Mouse (Mus musculus) kidney, postnatal 25 days (tissue): Measurements from ENCODE around the gene Serpina3c.
A peak's percentile ranks its signal among the peaks of the same experiment; 100 is the strongest.

Source experiments
- DNase-seq, 2 experiments: peaks; one replicate each; pipeline ENCODE4 v3.0.0; 2021; ENCODE audit warnings: mixed read lengths in 2 of 2

Serpina3c gene

DNA sequence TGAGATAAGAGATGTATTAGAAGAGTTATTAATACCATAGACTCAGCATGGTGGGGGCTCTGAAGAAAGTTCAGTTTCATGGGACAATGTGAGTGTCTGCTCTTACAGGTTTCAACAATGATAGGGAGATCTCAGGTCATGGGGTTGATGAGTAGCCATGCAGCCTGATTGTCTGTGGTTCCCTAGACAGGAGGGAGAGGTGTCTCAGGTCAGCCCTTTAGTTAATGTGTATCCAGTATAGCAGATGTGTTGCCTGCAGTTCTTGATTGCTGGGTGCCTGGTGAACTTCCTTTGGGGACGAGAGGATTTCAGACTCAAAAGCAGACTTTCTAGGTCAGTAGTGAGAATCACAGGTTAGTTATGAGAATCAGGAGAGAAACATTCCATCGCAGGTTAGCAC lies 45.2 kb downstream of the Serpina3c start:
- DNase-seq = peak; percentile 28 to 63

- DNase-seq = no peak
These were observed 46.8 kb downstream of the Serpina3c start for GRCm38 (mm10) chr12:104106919-104107318.

DNA sequence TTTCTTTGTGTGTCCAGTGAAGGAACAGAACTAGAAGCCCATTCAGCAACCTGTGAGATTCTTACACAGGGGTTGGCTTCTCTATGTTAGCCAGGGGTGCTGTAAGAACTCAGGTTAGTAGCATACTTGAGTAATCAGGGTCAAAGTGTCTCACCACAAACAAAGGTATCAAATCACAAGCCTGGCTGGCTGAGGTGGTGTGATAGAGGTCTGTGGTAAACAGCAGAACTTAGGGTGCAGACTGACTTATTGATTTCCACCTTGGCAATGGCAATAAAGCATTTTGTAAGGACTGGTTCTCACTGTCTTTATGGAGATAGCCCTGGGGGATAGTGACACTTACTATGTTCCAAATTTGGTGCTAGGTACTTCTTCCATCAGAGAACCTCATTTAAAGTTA lies 47.8 kb downstream of the Serpina3c start:
- no peak for DNase-seq

DNA sequence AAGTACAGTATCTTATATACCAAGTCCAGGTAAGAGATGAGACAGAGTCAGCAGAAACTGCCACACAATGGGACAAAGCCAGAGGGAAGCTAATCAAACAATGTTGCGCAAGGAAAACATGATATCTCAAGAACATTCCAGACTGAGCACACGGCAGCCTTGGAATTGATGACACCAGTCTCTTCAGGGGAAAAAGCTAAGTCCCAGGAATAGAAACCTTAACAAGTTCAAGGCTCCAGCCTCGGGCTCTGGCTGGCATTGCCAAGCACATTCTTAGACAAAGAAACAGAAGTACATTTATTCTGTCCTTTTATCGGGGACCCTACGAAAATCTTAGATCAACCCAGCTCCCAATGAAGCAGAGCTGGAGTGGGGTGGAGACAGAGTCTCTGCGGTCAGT lies 52.9 kb downstream of the Serpina3c start, which contains the start of gene Serpina5:
Serpina5 (plus strand) TSS at position 346 of the 400 bp plus-strand sequence.
- DNase-seq = no peak
